ENCODE assay signal across 27 mouse cellular contexts in genomic region chr14:71177341-71177740, GRCm38 (mm10).
DNase-seq lines count a peak whose midpoint lies in the region; ATAC-seq and TF ChIP-seq lines count a peak whose summit lies in the region.
"Had no signal": no experiment of that assay in that cellular context is flagged by ENCODE, and none has a peak within 500 bp of the region (broad histone marks: within the 10 kb centered on the region; RNA-seq: fewer than 3 reads in every experiment).

No protein-coding gene starts in this region.

- H3K9ac ChIP-seq in forebrain, postnatal 0 days = no peak overlapping the region
- no peak overlapping the region for H3K9ac ChIP-seq in forebrain, embryonic 11.5 days (ENCODE audit: low read length)
- H3K9ac ChIP-seq: embryonic facial prominence, embryonic 13.5 days; heart, embryonic 12.5 days; hindbrain, embryonic 12.5 days; kidney, embryonic 15.5 days; liver, embryonic 15.5 days; midbrain, embryonic 15.5 days; neural tube, embryonic 13.5 days had no signal

- no peaks in the 10 kb centered on the region for H3K4me1 ChIP-seq in forebrain, postnatal 0 days (ENCODE audit: insufficient read depth)
- H3K4me1 ChIP-seq in forebrain, embryonic 11.5 days (replicated peaks; ENCODE audit: control insufficient read depth, insufficient read depth, low read length) = no peaks in the 10 kb centered on the region
- H3K4me1 ChIP-seq: heart, embryonic 12.5 days; hindbrain, embryonic 12.5 days; kidney, embryonic 15.5 days; limb, embryonic 10.5 days; liver, embryonic 15.5 days; midbrain, embryonic 15.5 days; neural tube, embryonic 13.5 days had no signal

- TF ChIP-seq CTCF in forebrain, postnatal 0 days (IDR thresholded peaks at IDR 0.05; ENCODE audit: low read depth) = no peak

- no peak overlapping the region for H3K27ac ChIP-seq in forebrain, postnatal 0 days (ENCODE audit: low read depth, low read length)
- H3K27ac ChIP-seq in forebrain, embryonic 11.5 days (ENCODE audit: low read depth, low read length) = no peak overlapping the region
- H3K27ac ChIP-seq: embryonic facial prominence, embryonic 13.5 days; hindbrain, embryonic 12.5 days; kidney, embryonic 15.5 days; limb, embryonic 10.5 days; liver, embryonic 15.5 days; midbrain, embryonic 15.5 days; neural tube, embryonic 13.5 days had no signal

- no peaks in the 10 kb centered on the region for H3K36me3 ChIP-seq in forebrain, postnatal 0 days (ENCODE audit: insufficient read depth)
- no peaks in the 10 kb centered on the region for H3K36me3 ChIP-seq in forebrain, embryonic 11.5 days (ENCODE audit: control insufficient read depth, insufficient read depth, low read length)
- H3K36me3 ChIP-seq: embryonic facial prominence, embryonic 13.5 days; heart, embryonic 12.5 days; hindbrain, embryonic 12.5 days; kidney, embryonic 15.5 days; limb, embryonic 10.5 days; liver, embryonic 15.5 days; midbrain, embryonic 15.5 days; neural tube, embryonic 13.5 days had no signal

- DNase-seq in forebrain, postnatal 0 days = peak; percentile 38
- no peak for DNase-seq in forebrain, embryonic 11.5 days (ENCODE audit: low spot score)
- peak; percentile 8 for DNase-seq in lung, postnatal 14 days
- DNase-seq in lung, postnatal 25 days (ENCODE audit: low spot score) = no peak
- peak; percentile 12 for DNase-seq in skeletal muscle tissue, adult 2 months (ENCODE audit: low read depth, low spot score)
- no peak for DNase-seq in B cell, adult 2 months
- no peak for DNase-seq in frontal cortex, postnatal 14 days (ENCODE audit: low spot score in 2 of 2)
- DNase-seq: adrenal gland, postnatal 25 days; cerebellum, adult 9-10 months; heart, adult 11 months; heart, postnatal 10 days; kidney, adult 11 months; kidney, postnatal 36 days; liver; thymus, adult 2 months; thymus, postnatal 4 days had no signal

- 76% methylated on average over 6 of the region's 6 CpGs for WGBS in forebrain, postnatal 0 days
- WGBS in forebrain, embryonic 11.5 days = 85% methylated on average over 6 of the region's 6 CpGs

- H3K27me3 ChIP-seq in forebrain, postnatal 0 days (ENCODE audit: insufficient read depth, low read length) = no peaks in the 10 kb centered on the region
- H3K27me3 ChIP-seq in forebrain, embryonic 11.5 days (ENCODE audit: control insufficient read depth, insufficient read depth, low read length) = no peaks in the 10 kb centered on the region
- H3K27me3 ChIP-seq: embryonic facial prominence, embryonic 13.5 days; heart, embryonic 12.5 days; hindbrain, embryonic 12.5 days; kidney, embryonic 15.5 days; liver, embryonic 15.5 days; midbrain, embryonic 15.5 days; neural tube, embryonic 13.5 days had no signal

- H3K4me2 ChIP-seq in forebrain, postnatal 0 days (ENCODE audit: low read depth) = no peak overlapping the region
- no peak overlapping the region for H3K4me2 ChIP-seq in forebrain, embryonic 11.5 days (ENCODE audit: low read depth, low read length, severe bottlenecking)
- H3K4me2 ChIP-seq: embryonic facial prominence, embryonic 13.5 days; heart, embryonic 12.5 days; hindbrain, embryonic 12.5 days; kidney, embryonic 15.5 days; liver, embryonic 15.5 days; midbrain, embryonic 15.5 days; neural tube, embryonic 13.5 days had no signal

- no peak overlapping the region for H3K4me3 ChIP-seq in forebrain, postnatal 0 days (ENCODE audit: low read depth, low read length)
- no peak overlapping the region for H3K4me3 ChIP-seq in forebrain, embryonic 11.5 days (ENCODE audit: low read depth, low read length)
- H3K4me3 ChIP-seq: embryonic facial prominence, embryonic 13.5 days; heart, embryonic 12.5 days; hindbrain, embryonic 12.5 days; kidney, embryonic 15.5 days; limb, embryonic 10.5 days; liver, embryonic 15.5 days; midbrain, embryonic 15.5 days; neural tube, embryonic 13.5 days had no signal

- ATAC-seq in forebrain, postnatal 0 days = peak; percentile 47; the same call in 1 of the 2 replicates
- no peak for ATAC-seq in forebrain, embryonic 11.5 days (replicated peaks; ENCODE audit: low FRiP score)
- peak; percentile 90 for ATAC-seq in common myeloid progenitor, adult 5-6 weeks (replicated peaks; ENCODE audit: low read depth, poor library complexity, severe bottlenecking)
- ATAC-seq: forebrain, embryonic 16.5 days; lung, postnatal 0 days; midbrain, embryonic 15.5 days had no signal

- no peaks in the 10 kb centered on the region for H3K9me3 ChIP-seq in forebrain, postnatal 0 days (ENCODE audit: low read length)
- no peaks in the 10 kb centered on the region for H3K9me3 ChIP-seq in forebrain, embryonic 11.5 days (ENCODE audit: control insufficient read depth, low read length)
- H3K9me3 ChIP-seq: embryonic facial prominence, embryonic 13.5 days; heart, embryonic 12.5 days; hindbrain, embryonic 12.5 days; kidney, embryonic 15.5 days; limb, embryonic 10.5 days; liver, embryonic 15.5 days; midbrain, embryonic 15.5 days; neural tube, embryonic 13.5 days had no signal

Comparison
In these comparisons a context has a peak if more than half of its experiments do, and no peak if none do; other contexts are left out.
1. DNase-seq: peak in forebrain, postnatal 0 days (single experiment), lung, postnatal 14 days (single experiment) and skeletal muscle tissue, adult 2 months (single experiment); none in forebrain, embryonic 11.5 days (single experiment), lung, postnatal 25 days (single experiment), B cell, adult 2 months (0 of 2) and frontal cortex, postnatal 14 days (0 of 2).